Mouse (Mus musculus): Measurements from ENCODE around the gene Zfp575. TPM values are rescaled to one million over a fixed set of nuclear protein-coding genes. Genes with fewer than 3 reads are reported as not detected.
A peak's percentile ranks its signal among the peaks of the same experiment; 100 is the strongest.

Gene Zfp575
- total and polyA plus RNA-seq, 2 experiments from 2014 or later, result 3.2 to 28.3 TPM

- H3K27me3 ChIP-seq (ENCODE audit: insufficient read depth, low read length), result peaks cover 37% of the 10 kb centered on the region
- no peak for ATAC-seq (ENCODE audit: low FRiP score)
These were observed 21.1 kb upstream of the Zfp575 start for GRCm38 (mm10) chr7:24608561-24608960.

DNA sequence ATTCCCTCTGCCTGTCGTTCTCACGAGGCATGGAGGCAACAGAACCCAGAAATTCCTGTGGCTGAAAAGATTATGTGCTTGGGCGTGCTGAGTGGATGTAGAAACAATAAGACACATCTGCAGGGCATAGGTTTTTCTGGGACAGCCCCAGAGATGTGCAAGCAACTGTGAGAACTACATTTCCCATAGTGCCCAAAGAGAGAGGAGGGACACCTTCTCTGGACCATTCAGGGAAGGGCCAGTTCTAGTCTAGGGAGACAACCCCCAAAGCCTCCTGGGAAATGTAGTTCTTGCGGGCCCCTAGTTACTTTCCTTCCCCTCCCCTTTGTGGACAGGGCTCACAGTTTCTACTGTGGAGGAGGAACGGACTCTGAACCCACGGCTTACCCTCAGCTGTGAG, 20.6 kb upstream of the Zfp575 start:
- no peak overlapping the region for H3K9ac ChIP-seq (replicated peaks; ENCODE audit: low read length, poor library complexity, severe bottlenecking)
- no peak overlapping the region for H3K4me2 ChIP-seq (ENCODE audit: low read depth, low read length, poor library complexity, severe bottlenecking)
- H3K36me3 ChIP-seq (ENCODE audit: insufficient read depth, low read length), result no peaks in the 10 kb centered on the region
- H3K27me3 ChIP-seq (ENCODE audit: insufficient read depth, low read length), result peaks cover 32% of the 10 kb centered on the region
- H3K27ac ChIP-seq (ENCODE audit: low read depth, low read length), result no peak overlapping the region
- DNase-seq (ENCODE audit: low spot score), result peak; percentile 77
- peak; percentile 75 for ATAC-seq (ENCODE audit: low FRiP score)
- H3K9me3 ChIP-seq (ENCODE audit: low read length), result no peaks in the 10 kb centered on the region
- H3K4me1 ChIP-seq (ENCODE audit: insufficient read depth, low read length), result no peaks in the 10 kb centered on the region
- 48% methylated on average over 6 of the region's 6 CpGs for WGBS
- H3K4me3 ChIP-seq (ENCODE audit: low read depth, low read length), result no peak overlapping the region
- no peak for TF ChIP-seq CTCF (IDR thresholded peaks at IDR 0.05)

More at GRCm38 (mm10) chr7:24608561-24608960, 21.1 kb upstream of the Zfp575 start:
- Histone ChIP-seq H3K4me3 (ENCODE audit: low read depth, low read length) (no peak overlapping the region), H3K9me3 (ENCODE audit: low read length) (no peaks in the 10 kb centered on the region), H3K9ac (replicated peaks; ENCODE audit: low read length, poor library complexity, severe bottlenecking) (no peak overlapping the region), H3K27ac (ENCODE audit: low read depth, low read length) (no peak overlapping the region), H3K4me2 (ENCODE audit: low read depth, low read length, poor library complexity, severe bottlenecking) (no peak overlapping the region), H3K36me3 (ENCODE audit: insufficient read depth, low read length) (no peaks in the 10 kb centered on the region), H3K4me1 (ENCODE audit: insufficient read depth, low read length) (no peaks in the 10 kb centered on the region)
- DNase-seq (ENCODE audit: low spot score), result no peak
- WGBS, result 82% methylated on average over 8 of the region's 8 CpGs
- no peak for TF ChIP-seq CTCF (IDR thresholded peaks at IDR 0.05)

DNA sequence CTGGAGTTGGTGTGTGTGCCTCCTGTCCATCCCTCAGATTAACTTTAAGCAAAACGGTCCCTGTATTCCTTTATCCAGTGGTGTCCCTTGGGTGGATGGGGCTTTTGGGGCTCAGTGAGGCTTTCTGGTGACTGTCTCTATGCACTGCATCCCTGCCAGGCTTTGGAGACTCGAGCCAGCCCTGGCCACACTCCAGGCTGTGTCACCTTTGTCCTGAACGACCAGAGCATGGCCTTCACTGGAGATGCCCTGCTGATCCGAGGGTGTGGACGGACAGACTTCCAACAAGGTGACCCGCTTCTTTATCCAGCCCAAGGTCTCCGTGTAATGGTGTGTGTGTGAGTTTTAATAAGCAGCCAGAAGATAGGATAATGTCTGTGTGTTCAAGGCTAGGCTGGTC, 18.6 kb upstream of the Zfp575 start:
- H3K27me3 ChIP-seq (ENCODE audit: insufficient read depth, low read length), result peaks cover 14% of the 10 kb centered on the region; the same call in 1 of the 2 replicates
- no peaks in the 10 kb centered on the region for H3K36me3 ChIP-seq (ENCODE audit: insufficient read depth, low read length)
- H3K9ac ChIP-seq (replicated peaks; ENCODE audit: low read length, poor library complexity, severe bottlenecking), result no peak overlapping the region
- no peaks in the 10 kb centered on the region for H3K9me3 ChIP-seq (ENCODE audit: low read length)
- WGBS, result 77% methylated on average over 7 of the region's 7 CpGs
- no peak for TF ChIP-seq CTCF (IDR thresholded peaks at IDR 0.05)
- ATAC-seq (ENCODE audit: low FRiP score) (no peak), DNase-seq (ENCODE audit: low spot score) (no peak)
- no peaks in the 10 kb centered on the region for H3K4me1 ChIP-seq (ENCODE audit: insufficient read depth, low read length)
- no peak overlapping the region; the same call in 1 of the 2 replicates for H3K27ac ChIP-seq (ENCODE audit: low read depth, low read length)
- no peak overlapping the region for H3K4me2 ChIP-seq (ENCODE audit: low read depth, low read length, poor library complexity, severe bottlenecking)
- no peak overlapping the region for H3K4me3 ChIP-seq (ENCODE audit: low read depth, low read length)

GRCm38 (mm10) chr7:24605561-24605960, 18.1 kb upstream of the Zfp575 start:
- Histone ChIP-seq H3K27ac (ENCODE audit: low read depth, low read length) (no peak overlapping the region), H3K27me3 (ENCODE audit: insufficient read depth, low read length) (peaks cover 11% of the 10 kb centered on the region; the same call in 1 of the 2 replicates), H3K4me1 (ENCODE audit: insufficient read depth, low read length) (no peaks in the 10 kb centered on the region), H3K9ac (replicated peaks; ENCODE audit: low read length, poor library complexity, severe bottlenecking) (no peak overlapping the region), H3K36me3 (ENCODE audit: insufficient read depth, low read length) (no peaks in the 10 kb centered on the region), H3K9me3 (ENCODE audit: low read length) (no peaks in the 10 kb centered on the region), H3K4me2 (ENCODE audit: low read depth, low read length, poor library complexity, severe bottlenecking) (no peak overlapping the region), H3K4me3 (ENCODE audit: low read depth, low read length) (no peak overlapping the region)
- ATAC-seq (ENCODE audit: low FRiP score) (no peak), DNase-seq (ENCODE audit: low spot score) (no peak)
- 79% methylated on average over 7 of the region's 7 CpGs for WGBS
- no peak for TF ChIP-seq CTCF (IDR thresholded peaks at IDR 0.05)

DNA sequence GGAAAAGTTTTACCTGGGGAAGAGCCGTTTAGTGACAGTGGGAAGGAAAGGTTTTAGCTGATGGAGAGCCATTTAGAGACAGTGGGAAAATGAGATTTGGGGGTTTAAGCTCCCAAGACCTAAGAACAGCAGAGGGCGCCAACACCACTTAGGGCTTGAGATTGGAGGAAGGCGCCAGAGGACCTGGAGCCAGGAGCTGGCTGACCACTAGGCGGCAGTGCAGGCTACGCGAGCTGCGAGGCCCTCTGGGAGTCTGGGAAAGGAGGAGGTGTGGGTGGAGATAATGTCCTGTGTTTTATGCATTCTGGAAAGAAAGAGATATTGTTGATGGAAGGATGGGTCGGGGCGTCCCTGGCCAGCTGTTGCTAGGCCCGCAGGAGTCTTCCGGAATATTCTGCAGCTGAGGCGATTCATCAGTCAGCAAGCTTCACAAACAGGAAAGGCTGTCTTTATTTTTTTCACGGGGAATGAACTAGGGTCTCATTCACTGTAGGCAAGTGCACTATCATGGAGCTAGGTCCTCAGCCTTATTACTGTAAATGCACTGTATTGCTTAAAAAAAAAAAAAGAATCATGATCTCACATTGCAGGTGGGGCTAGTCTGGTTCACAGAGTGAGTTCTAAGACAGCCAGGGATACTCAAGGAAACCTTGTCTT, 13.6 kb upstream of the Zfp575 start:
- DNase-seq (ENCODE audit: low spot score) (peak; percentile 97), ATAC-seq (ENCODE audit: low FRiP score) (peak; percentile 91)
- TF ChIP-seq CTCF (IDR thresholded peaks at IDR 0.05), result peak; percentile 100
- H3K9ac ChIP-seq (replicated peaks; ENCODE audit: low read length, poor library complexity, severe bottlenecking), result 0 out of 2 replicates have a peak overlapping the region, but pooled peaks have one; percentile 39
- WGBS, result 2% methylated on average over 13 of the region's 13 CpGs
- no peaks in the 10 kb centered on the region for H3K36me3 ChIP-seq (ENCODE audit: insufficient read depth, low read length)
- no peak overlapping the region for H3K4me3 ChIP-seq (ENCODE audit: low read depth, low read length)
- peak overlapping the region; percentile 72 for H3K27ac ChIP-seq (ENCODE audit: low read depth, low read length)
- H3K9me3 ChIP-seq (ENCODE audit: low read length), result no peaks in the 10 kb centered on the region
- no peaks in the 10 kb centered on the region for H3K4me1 ChIP-seq (ENCODE audit: insufficient read depth, low read length)
- peak overlapping the region; percentile 47 for H3K4me2 ChIP-seq (ENCODE audit: low read depth, low read length, poor library complexity, severe bottlenecking)
- H3K27me3 ChIP-seq (ENCODE audit: insufficient read depth, low read length), result no peaks in the 10 kb centered on the region

GRCm38 (mm10) chr7:24599211-24600067, 12.0 kb upstream of the Zfp575 start:
- peak; percentile 18 for TF ChIP-seq CTCF (IDR thresholded peaks at IDR 0.05)
- DNase-seq (ENCODE audit: low spot score) (no peak), ATAC-seq (ENCODE audit: low FRiP score) (no peak)
- Histone ChIP-seq H3K4me2 (ENCODE audit: low read depth, low read length, poor library complexity, severe bottlenecking) (no peak overlapping the region), H3K27ac (ENCODE audit: low read depth, low read length) (no peak overlapping the region), H3K9me3 (ENCODE audit: low read length) (no peaks in the 10 kb centered on the region), H3K4me1 (ENCODE audit: insufficient read depth, low read length) (peaks cover 8% of the 10 kb centered on the region; the same call in 1 of the 2 replicates), H3K9ac (replicated peaks; ENCODE audit: low read length, poor library complexity, severe bottlenecking) (no peak overlapping the region), H3K27me3 (ENCODE audit: insufficient read depth, low read length) (no peaks in the 10 kb centered on the region), H3K36me3 (ENCODE audit: insufficient read depth, low read length) (no peaks in the 10 kb centered on the region), H3K4me3 (ENCODE audit: low read depth, low read length) (no peak overlapping the region)
- 78% methylated on average over 15 of the region's 15 CpGs for WGBS
